Comparison of ENCODE assay signal across 26 mouse cellular contexts in the genomic region with DNA sequence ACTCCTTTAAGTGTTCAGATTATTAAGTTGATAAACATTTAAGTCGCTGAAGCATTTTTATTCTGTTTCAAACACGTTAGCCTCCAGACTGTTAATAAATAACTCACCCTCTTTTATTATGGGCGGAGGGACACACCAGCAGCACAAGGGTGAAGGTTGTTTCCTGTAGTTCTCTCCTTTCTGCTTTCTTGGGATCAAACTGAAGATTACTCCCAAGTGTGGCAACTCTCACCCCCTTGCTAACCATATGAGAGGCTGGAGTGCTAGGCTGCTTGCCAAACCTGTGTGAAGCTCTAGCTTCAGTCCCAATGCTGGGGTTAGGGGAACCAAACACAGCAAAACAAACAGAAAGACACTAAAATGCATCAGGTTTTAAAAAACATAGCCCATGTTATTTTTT. TPM values are rescaled to one million over a fixed set of nuclear protein-coding genes. Genes with fewer than 3 reads are reported as not detected.
DNase-seq lines count a peak whose midpoint lies in the region; ATAC-seq and TF ChIP-seq lines count a peak whose summit lies in the region.
"Had no signal": no experiment of that assay in that cellular context is flagged by ENCODE, and none has a peak within 500 bp of the region (broad histone marks: within the 10 kb centered on the region; RNA-seq: fewer than 3 reads in every experiment).

No protein-coding gene starts in this region.

- peak; percentile 93 for ATAC-seq in intestine, postnatal 0 days
- no peak for ATAC-seq in kidney, embryonic 16.5 days (ENCODE audit: low FRiP score, low TSS enrichment)
- ATAC-seq: forebrain, embryonic 13.5 days; inflammation-experienced regulatory T-cells, adult 6 months; liver, embryonic 12.5 days; Patski had no signal

- no peak for TF ChIP-seq CTCF in intestine, postnatal 0 days (IDR thresholded peaks at IDR 0.05; ENCODE audit: low read depth)

- intact Hi-C loops in heart, postnatal 36 days (cut with DNase I): no loop called here

- peak; percentile 44 for DNase-seq in adipocyte (ENCODE audit: low spot score)
- DNase-seq in large intestine, adult 2 months (ENCODE audit: low read depth, low spot score): peak; percentile 60
- DNase-seq in Muller cell, postnatal 12 days (ENCODE audit: inconsistent ontology term): no peak
- no peak for DNase-seq in embryo, embryonic 10.5 days (ENCODE audit: low spot score)
- DNase-seq in heart, postnatal 36 days: no peak
- DNase-seq: adrenal gland, adult 2 months; cerebellum, adult 11 months; cerebellum, postnatal 10 days; embryo, embryonic 11 days; gastrocnemius, adult 2 months; layer of hippocampus, postnatal 36 days; lung, adult 2 months; midbrain, embryonic 14.5 days; thymus, adult 2 months; thymus, postnatal 4 days had no signal

- H3K4me1 ChIP-seq in intestine, postnatal 0 days (replicated peaks; ENCODE audit: control insufficient read depth, insufficient read depth, low read length): no peaks in the 10 kb centered on the region
- H3K4me1 ChIP-seq in kidney, embryonic 16.5 days (ENCODE audit: insufficient read depth, low read length): no peaks in the 10 kb centered on the region; the same call in 1 of the 2 replicates
- H3K4me1 ChIP-seq: forebrain, embryonic 13.5 days; limb, embryonic 12.5 days; liver, embryonic 12.5 days; megakaryocyte, embryonic 14.5 days; neural tube, embryonic 12.5 days had no signal

- 35% methylated on average over 3 of the region's 3 CpGs for WGBS in intestine, postnatal 0 days
- 54% methylated on average over 3 of the region's 3 CpGs for WGBS in kidney, embryonic 16.5 days
- 34% methylated on average over 3 of the region's 3 CpGs for WGBS in large intestine, adult 2 months

- H3K27ac ChIP-seq in intestine, postnatal 0 days (ENCODE audit: low read depth, low read length): peak overlapping the region; percentile 60
- peak overlapping the region; percentile 4; the same call in 1 of the 2 replicates for H3K27ac ChIP-seq in kidney, embryonic 16.5 days (ENCODE audit: low read length)
- H3K27ac ChIP-seq: forebrain, embryonic 13.5 days; gastrocnemius, adult 2 months; hindbrain, embryonic 14.5 days; limb, embryonic 12.5 days; liver, embryonic 12.5 days; neural tube, embryonic 12.5 days; stomach, postnatal 0 days had no signal

- H3K4me2 ChIP-seq in intestine, postnatal 0 days (replicated peaks; ENCODE audit: low read depth): peak overlapping the region; percentile 21; the same call in 1 of the 2 replicates
- H3K4me2 ChIP-seq in kidney, embryonic 16.5 days (replicated peaks; ENCODE audit: low read depth, low read length): no peak overlapping the region
- H3K4me2 ChIP-seq: forebrain, embryonic 13.5 days; hindbrain, embryonic 14.5 days; limb, embryonic 12.5 days; liver, embryonic 12.5 days; neural tube, embryonic 12.5 days had no signal

- no peaks in the 10 kb centered on the region for H3K9me3 ChIP-seq in intestine, postnatal 0 days (ENCODE audit: control insufficient read depth)
- H3K9me3 ChIP-seq in kidney, embryonic 16.5 days (ENCODE audit: low read length): no peaks in the 10 kb centered on the region
- H3K9me3 ChIP-seq: forebrain, embryonic 13.5 days; limb, embryonic 12.5 days; liver, embryonic 12.5 days; megakaryocyte, embryonic 14.5 days; neural tube, embryonic 12.5 days had no signal

- H3K9ac ChIP-seq in intestine, postnatal 0 days (ENCODE audit: low read depth, low read length): no peak overlapping the region
- H3K9ac ChIP-seq in kidney, embryonic 16.5 days (replicated peaks; ENCODE audit: low read length): no peak overlapping the region
- H3K9ac ChIP-seq: forebrain, embryonic 13.5 days; hindbrain, embryonic 14.5 days; limb, embryonic 12.5 days; liver, embryonic 12.5 days; neural tube, embryonic 12.5 days had no signal

- no peak overlapping the region for H3K4me3 ChIP-seq in intestine, postnatal 0 days (ENCODE audit: low read depth, low read length)
- no peak overlapping the region for H3K4me3 ChIP-seq in kidney, embryonic 16.5 days (ENCODE audit: low read length)
- H3K4me3 ChIP-seq: forebrain, embryonic 13.5 days; gastrocnemius, adult 2 months; limb, embryonic 12.5 days; liver, embryonic 12.5 days; megakaryocyte, embryonic 14.5 days; neural tube, embryonic 12.5 days had no signal

- H3K36me3 ChIP-seq in intestine, postnatal 0 days (ENCODE audit: control insufficient read depth, insufficient read depth): peaks cover 26% of the 10 kb centered on the region
- H3K36me3 ChIP-seq in kidney, embryonic 16.5 days (ENCODE audit: insufficient read depth, low read length): peaks cover 21% of the 10 kb centered on the region; the same call in 1 of the 2 replicates

- H3K27me3 ChIP-seq in intestine, postnatal 0 days (replicated peaks; ENCODE audit: control insufficient read depth, insufficient read depth, low read length): no peaks in the 10 kb centered on the region
- H3K27me3 ChIP-seq in kidney, embryonic 16.5 days (ENCODE audit: insufficient read depth, low read length): no peaks in the 10 kb centered on the region
- H3K27me3 ChIP-seq: forebrain, embryonic 13.5 days; limb, embryonic 12.5 days; liver, embryonic 12.5 days; megakaryocyte, embryonic 14.5 days; neural tube, embryonic 12.5 days; Patski had no signal

RNA-seq across cellular contexts. Expression of a gene that starts 25.9 kb away (rescaled TPM):
- 37.8 and 40.9 TPM in 2 replicates for polyA plus RNA-seq in intestine, postnatal 0 days (2015; fragmentation: Nextera tagmentation; extraction: Ambion mirVana)
- polyA plus RNA-seq in kidney, embryonic 16.5 days (2015; fragmentation: Nextera tagmentation; extraction: Ambion mirVana): 58.1 and 63.0 TPM in 2 replicates
- polyA plus RNA-seq in large intestine, adult 2 months (2012; rRNA removed): 10.1 and 10.2 TPM in 2 replicates
- 10 to 100 TPM; 10.7 to 13.6 TPM for total RNA-seq in heart, postnatal 36 days (2021)

RNA-seq across cellular contexts. Expression of a gene that starts 27.9 kb away (rescaled TPM):
- polyA plus RNA-seq in intestine, postnatal 0 days (2015; fragmentation: Nextera tagmentation; extraction: Ambion mirVana): 40.1 and 46.5 TPM in 2 replicates
- 56.3 and 67.1 TPM in 2 replicates for polyA plus RNA-seq in kidney, embryonic 16.5 days (2015; fragmentation: Nextera tagmentation; extraction: Ambion mirVana)
- polyA plus RNA-seq in large intestine, adult 2 months (2012; rRNA removed): 1.5 and 4.0 TPM in 2 replicates
- 10 to 100 TPM; 29.0 to 33.2 TPM for total RNA-seq in heart, postnatal 36 days (2021)

RNA-seq across cellular contexts. Expression of a gene that starts 49.2 kb away (rescaled TPM):
- polyA plus RNA-seq in intestine, postnatal 0 days (2015; fragmentation: Nextera tagmentation; extraction: Ambion mirVana): 98.6 and 98.8 TPM in 2 replicates
- 151 and 154 TPM in 2 replicates for polyA plus RNA-seq in kidney, embryonic 16.5 days (2015; fragmentation: Nextera tagmentation; extraction: Ambion mirVana)
- polyA plus RNA-seq in large intestine, adult 2 months (2012; rRNA removed): 36.5 and 37.0 TPM in 2 replicates
- total RNA-seq in heart, postnatal 36 days (2021): 100 to 1,000 TPM in 1 of 2 experiments, 10 to 100 TPM in 1; 93.4 to 113 TPM

Comparison
In these comparisons a context has a peak if more than half of its experiments do, and no peak if none do; other contexts are left out.
1. DNase-seq: peak in adipocyte (single experiment) and large intestine, adult 2 months (single experiment); none in Muller cell, postnatal 12 days (single experiment), embryo, embryonic 10.5 days (single experiment) and heart, postnatal 36 days (0 of 2).